Mouse (Mus musculus): ENCODE data around the gene Vat1l. TPM values are rescaled to one million over a fixed set of nuclear protein-coding genes. Genes with fewer than 3 reads are reported as not detected.

The Vat1l gene
- not detected for total RNA-seq (2023)

GRCm38 (mm10) chr8:114205221-114205901, at the start of gene Vat1l:
Gene Vat1l, plus strand, starts transcription at chr8:114205612.

GRCm38 (mm10) chr8:114417786-114418185, 212.4 kb downstream of the Vat1l start, which contains the start of gene Clec3a:
Gene Clec3a, plus strand, starts transcription at chr8:114418086.

Other genes starting within 250 kb of the Vat1l start
- 10 to 100 TPM; 13.9 to 15.3 TPM for gene Nudt7, start 72.1 kb upstream of the Vat1l start, total RNA-seq (2023)
- not detected for gene Clec3a, start 212.5 kb downstream of the Vat1l start, total RNA-seq (2023)
- gene Wwox, start 234.0 kb downstream of the Vat1l start, total RNA-seq (2023), result 10 to 100 TPM; 10.1 to 10.5 TPM

Measured in neutrophil, adult 59 days (primary cell).